Mouse (Mus musculus) retina, adult 2 months (tissue): ENCODE data around the gene Gfod1.

ENCODE experiments used
- DNase-seq: peaks from one replicate; pipeline ENCODE4 v3.0.0-alpha.2; 2012; ENCODE audit warnings: low read depth, low spot score

Gfod1 gene

GRCm38 (mm10) chr13:43304018-43304431 is at the start of gene Gfod1:
TSS of gene Gfod1 (minus strand) at chr13:43304172.
- DNase-seq, result peak; percentile 56

GRCm38 (mm10) chr13:43353356-43353755 is 49.4 kb upstream of the Gfod1 start:
- no peak for DNase-seq

GRCm38 (mm10) chr13:43350489-43351169 is 46.7 kb upstream of the Gfod1 start:
- DNase-seq, result no peak

GRCm38 (mm10) chr13:43349376-43349775 is 45.4 kb upstream of the Gfod1 start:
- no peak for DNase-seq

- no peak for DNase-seq
Measured at GRCm38 (mm10) chr13:43346825-43347224, 42.9 kb upstream of the Gfod1 start.

- DNase-seq, result no peak
Measured at GRCm38 (mm10) chr13:43338632-43339031, 34.7 kb upstream of the Gfod1 start.

GRCm38 (mm10) chr13:43338001-43338400 is 34.0 kb upstream of the Gfod1 start:
- no peak for DNase-seq

- DNase-seq, result no peak
Measured at GRCm38 (mm10) chr13:43336425-43337221, 32.7 kb upstream of the Gfod1 start.

GRCm38 (mm10) chr13:43332591-43332990 is 28.6 kb upstream of the Gfod1 start:
- no peak for DNase-seq

GRCm38 (mm10) chr13:43331721-43332444 is 27.9 kb upstream of the Gfod1 start:
- no peak for DNase-seq

GRCm38 (mm10) chr13:43325427-43325826 is 21.5 kb upstream of the Gfod1 start:
- no peak for DNase-seq

- DNase-seq, result no peak
Measured at GRCm38 (mm10) chr13:43321492-43321891, 17.5 kb upstream of the Gfod1 start.

- no peak for DNase-seq
Measured at GRCm38 (mm10) chr13:43319396-43319795, 15.4 kb upstream of the Gfod1 start.

GRCm38 (mm10) chr13:43317411-43317810 is 13.4 kb upstream of the Gfod1 start:
- no peak for DNase-seq

GRCm38 (mm10) chr13:43305181-43305924 is 1.4 kb upstream of the Gfod1 start:
- no peak for DNase-seq

GRCm38 (mm10) chr13:43304700-43305099 is 728 bp upstream of the Gfod1 start:
- no peak for DNase-seq

- no peak for DNase-seq
Measured at GRCm38 (mm10) chr13:43303161-43303965, 609 bp downstream of the Gfod1 start.

- DNase-seq, result no peak
Measured at GRCm38 (mm10) chr13:43302651-43303160, 1.3 kb downstream of the Gfod1 start.

GRCm38 (mm10) chr13:43302239-43302638 is 1.7 kb downstream of the Gfod1 start:
- DNase-seq, result no peak

GRCm38 (mm10) chr13:43300906-43301305 is 3.1 kb downstream of the Gfod1 start:
- DNase-seq, result no peak

- DNase-seq, result no peak
Measured at GRCm38 (mm10) chr13:43300366-43300765, 3.6 kb downstream of the Gfod1 start.
